Mouse (Mus musculus): Measurements from ENCODE around the gene Atcay.

DNA sequence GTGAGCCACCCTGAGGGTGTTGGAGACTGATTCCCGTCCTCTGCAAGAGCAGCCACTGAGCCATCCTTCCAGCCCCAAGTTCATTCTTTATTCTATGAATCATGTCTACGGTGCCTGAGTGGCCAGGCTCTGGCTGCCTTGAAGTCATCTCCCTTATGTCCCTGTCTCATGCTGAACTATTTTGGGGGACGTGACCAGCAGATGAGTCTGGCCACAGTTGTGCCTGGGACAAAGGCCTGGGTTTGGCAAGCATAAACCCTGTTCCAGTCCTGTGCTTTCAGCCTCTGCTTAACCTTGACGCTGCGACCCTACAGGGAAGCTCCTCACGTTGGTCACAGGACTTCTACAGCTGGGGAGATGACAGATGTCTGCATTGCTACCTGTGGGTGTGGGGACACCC is 33.3 kb downstream of the Atcay start:
- TF ChIP-seq MAFK (IDR thresholded peaks at IDR 0.05; ENCODE audit: insufficient read depth, low read depth, low read length) (no peak), CHD2 (IDR thresholded peaks at IDR 0.05; ENCODE audit: low read depth, low read length) (no peak), ZNF384 (IDR thresholded peaks at IDR 0.05; ENCODE audit: low read depth, low read length) (no peak), ZC3H11A (IDR thresholded peaks at IDR 0.05; ENCODE audit: borderline replicate concordance, low read depth, low read length) (no peak), HCFC1 (IDR thresholded peaks at IDR 0.05; ENCODE audit: borderline replicate concordance, insufficient read depth, low read length) (no peak)

Data from ES-E14 (cell line).